Mouse (Mus musculus): Measurements from ENCODE around the gene Gm3233. TPM values are rescaled to one million over a fixed set of nuclear protein-coding genes. Genes with fewer than 3 reads are reported as not detected.
"Not testable (repeated sequence)": the region's sequence is repeated elsewhere in the genome, so short reads cannot be mapped to it uniquely, and the experiment has no call there.

Gene Gm3233
- polyA plus RNA-seq, 1 experiment from 2014 or later = not detected

DNA sequence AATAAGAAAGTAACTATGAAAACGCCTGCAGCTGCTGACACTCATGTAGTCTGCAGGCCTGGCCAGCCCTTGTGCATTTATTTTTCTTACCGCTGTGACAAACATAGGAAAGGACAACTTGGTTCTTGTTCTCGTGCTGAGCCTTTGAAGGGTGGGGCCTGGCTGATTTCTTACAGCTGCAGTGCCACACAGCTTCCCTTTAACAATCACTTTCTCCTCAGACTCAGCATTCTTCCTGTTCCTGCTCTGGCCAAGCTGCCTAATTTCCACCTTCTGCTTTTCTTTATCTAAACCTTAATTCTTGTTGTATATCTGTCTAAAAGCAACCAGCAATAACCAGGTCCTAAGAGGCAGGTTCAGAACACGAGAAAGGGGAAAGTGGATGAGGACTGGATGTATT, 45.7 kb downstream of the Gm3233 start:
- no peak for TF ChIP-seq CTCF (IDR thresholded peaks at IDR 0.05; ENCODE audit: low read depth)
- ATAC-seq (ENCODE audit: insufficient read depth) (no peak), DNase-seq (no peak)
- Histone ChIP-seq H3K27ac (ENCODE audit: low read depth) (no peak overlapping the region), H3K9ac (no peak overlapping the region), H3K4me2 (no peak overlapping the region), H3K4me1 (ENCODE audit: insufficient read depth) (no peaks in the 10 kb centered on the region), H3K27me3 (ENCODE audit: insufficient read depth, low read length) (no peaks in the 10 kb centered on the region), H3K36me3 (ENCODE audit: insufficient read depth) (no peaks in the 10 kb centered on the region), H3K9me3 (ENCODE audit: low read depth, low read length) (no peaks in the 10 kb centered on the region), H3K4me3 (ENCODE audit: low read depth, low read length) (no peak overlapping the region)
- 47% methylated on average over 4 of the region's 4 CpGs for WGBS

DNA sequence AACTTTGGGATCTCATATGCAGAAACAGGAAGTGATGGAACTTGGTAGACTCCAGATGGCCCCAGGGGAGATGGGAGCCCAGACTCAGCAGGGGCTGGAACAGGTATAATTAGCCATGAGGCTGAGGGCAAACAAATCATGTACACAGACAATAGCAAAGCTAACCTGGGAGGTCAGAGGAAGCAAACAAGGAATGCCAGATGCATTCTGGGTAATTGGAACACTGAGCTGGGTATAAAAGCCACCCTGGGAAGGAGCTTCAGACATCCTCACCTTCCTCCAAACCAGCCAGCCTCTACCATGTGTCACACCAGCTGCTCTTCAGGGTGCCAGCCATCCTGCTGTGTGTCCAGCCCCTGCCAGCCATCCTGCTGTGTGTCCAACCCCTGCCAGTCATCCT, 48.3 kb downstream of the Gm3233 start, which contains the start of gene Gm10024:
TSS of gene Gm10024 (plus strand) at position 301 of the 400 bp plus-strand sequence.
- not testable (repeated sequence) for H3K9me3 ChIP-seq (ENCODE audit: low read depth, low read length); H3K27ac ChIP-seq (ENCODE audit: low read depth); ATAC-seq (ENCODE audit: insufficient read depth); H3K4me1 ChIP-seq (ENCODE audit: insufficient read depth); H3K9ac ChIP-seq; H3K4me3 ChIP-seq (ENCODE audit: low read depth, low read length); DNase-seq; H3K4me2 ChIP-seq; H3K36me3 ChIP-seq (ENCODE audit: insufficient read depth); H3K27me3 ChIP-seq (ENCODE audit: insufficient read depth, low read length)

DNA sequence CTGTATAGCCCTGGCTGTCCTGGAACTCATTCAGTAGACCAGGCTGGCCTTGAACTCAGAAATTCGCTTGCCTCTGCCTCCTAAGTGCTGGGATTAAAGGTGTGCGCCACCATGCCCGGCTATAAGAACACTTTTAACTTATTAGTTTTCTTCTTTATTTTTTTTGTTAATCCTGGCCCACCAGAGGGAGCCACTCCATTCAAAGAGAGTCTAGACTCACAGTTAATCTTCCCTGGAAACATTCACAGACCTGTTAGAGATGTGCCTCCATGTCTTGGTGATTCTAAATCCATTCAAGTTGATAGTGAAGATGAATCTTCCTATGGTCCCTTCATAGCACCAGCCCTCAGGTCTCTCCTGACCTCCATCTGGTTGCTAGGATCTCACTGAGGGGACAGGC, 49.7 kb downstream of the Gm3233 start:
- DNase-seq (peak; percentile 39), ATAC-seq (ENCODE audit: insufficient read depth) (no peak)
- H3K4me2 ChIP-seq = no peak overlapping the region
- H3K36me3 ChIP-seq (ENCODE audit: insufficient read depth) = no peaks in the 10 kb centered on the region
- H3K27ac ChIP-seq (ENCODE audit: low read depth) = no peak overlapping the region
- no peaks in the 10 kb centered on the region for H3K4me1 ChIP-seq (ENCODE audit: insufficient read depth)
- TF ChIP-seq CTCF (IDR thresholded peaks at IDR 0.05; ENCODE audit: low read depth) = peak; percentile 21; the same call in 1 of the 2 replicates
- H3K9ac ChIP-seq = no peak overlapping the region
- no peaks in the 10 kb centered on the region for H3K27me3 ChIP-seq (ENCODE audit: insufficient read depth, low read length)
- H3K9me3 ChIP-seq (ENCODE audit: low read depth, low read length) = no peaks in the 10 kb centered on the region
- H3K4me3 ChIP-seq (ENCODE audit: low read depth, low read length) = no peak overlapping the region
- 73% methylated on average over 3 of the region's 3 CpGs for WGBS

Other genes with a start within 250 kb of the Gm3233 start
- gene Fam207a, start 243.9 kb downstream of the Gm3233 start, polyA plus RNA-seq (2014; fragmentation: Nextera tagmentation; extraction: Ambion mirVana) = 38.4 and 43.8 TPM in 2 replicates
- gene Itgb2, start 229.4 kb downstream of the Gm3233 start, polyA plus RNA-seq (2014; fragmentation: Nextera tagmentation; extraction: Ambion mirVana) = 2.0 and 3.0 TPM in 2 replicates
- gene Pttg1ip, start 178.0 kb downstream of the Gm3233 start, polyA plus RNA-seq (2014; fragmentation: Nextera tagmentation; extraction: Ambion mirVana) = 109 and 112 TPM in 2 replicates
- 329 and 337 TPM in 2 replicates for gene Sumo3, start 153.6 kb downstream of the Gm3233 start, polyA plus RNA-seq (2014; fragmentation: Nextera tagmentation; extraction: Ambion mirVana)
- gene Gm49325, start 153.5 kb downstream of the Gm3233 start, polyA plus RNA-seq (2014; fragmentation: Nextera tagmentation; extraction: Ambion mirVana) = 3.0 and 3.5 TPM in 2 replicates
- gene Ube2g2, start 137.4 kb downstream of the Gm3233 start, polyA plus RNA-seq (2014; fragmentation: Nextera tagmentation; extraction: Ambion mirVana) = 47.9 and 50.9 TPM in 2 replicates
- 0.11 and 0.22 TPM in 2 replicates for gene Tspear, start 73.1 kb downstream of the Gm3233 start, polyA plus RNA-seq (2014; fragmentation: Nextera tagmentation; extraction: Ambion mirVana)
- not detected in 2 replicates for gene Gm19402, start 68.9 kb downstream of the Gm3233 start, polyA plus RNA-seq (2014; fragmentation: Nextera tagmentation; extraction: Ambion mirVana)
- not detected in 2 replicates for gene Gm9508, start 62.4 kb downstream of the Gm3233 start, polyA plus RNA-seq (2014; fragmentation: Nextera tagmentation; extraction: Ambion mirVana)
- gene Gm10272, start 53.1 kb downstream of the Gm3233 start, polyA plus RNA-seq (2014; fragmentation: Nextera tagmentation; extraction: Ambion mirVana) = not detected in 2 replicates
- gene Gm10024, start 48.2 kb downstream of the Gm3233 start, polyA plus RNA-seq (2014; fragmentation: Nextera tagmentation; extraction: Ambion mirVana) = not detected in 2 replicates
- not detected in 2 replicates for gene Gm10142, start 43.9 kb downstream of the Gm3233 start, polyA plus RNA-seq (2014; fragmentation: Nextera tagmentation; extraction: Ambion mirVana)
- gene Krtap12-1, start 39.1 kb downstream of the Gm3233 start, polyA plus RNA-seq (2014; fragmentation: Nextera tagmentation; extraction: Ambion mirVana) = not detected in 2 replicates
- gene Gm10100, start 33.2 kb downstream of the Gm3233 start, polyA plus RNA-seq (2014; fragmentation: Nextera tagmentation; extraction: Ambion mirVana) = not detected in 2 replicates
- not detected in 2 replicates for gene Gm18596, start 17.0 kb downstream of the Gm3233 start, polyA plus RNA-seq (2014; fragmentation: Nextera tagmentation; extraction: Ambion mirVana)
- not detected in 2 replicates for gene Gm9736, start 8.3 kb downstream of the Gm3233 start, polyA plus RNA-seq (2014; fragmentation: Nextera tagmentation; extraction: Ambion mirVana)
- gene Gm3238, start 11.6 kb upstream of the Gm3233 start, polyA plus RNA-seq (2014; fragmentation: Nextera tagmentation; extraction: Ambion mirVana) = not detected in 2 replicates
- not detected in 2 replicates for gene Gm7138, start 17.3 kb upstream of the Gm3233 start, polyA plus RNA-seq (2014; fragmentation: Nextera tagmentation; extraction: Ambion mirVana)
- gene Gm3250, start 22.9 kb upstream of the Gm3233 start, polyA plus RNA-seq (2014; fragmentation: Nextera tagmentation; extraction: Ambion mirVana) = not detected in 2 replicates
- gene Gm7137, start 28.5 kb upstream of the Gm3233 start, polyA plus RNA-seq (2014; fragmentation: Nextera tagmentation; extraction: Ambion mirVana) = not detected in 2 replicates
- not detected in 2 replicates for gene Gm9639, start 35.4 kb upstream of the Gm3233 start, polyA plus RNA-seq (2014; fragmentation: Nextera tagmentation; extraction: Ambion mirVana)
- not detected in 2 replicates for gene Gm19668, start 39.5 kb upstream of the Gm3233 start, polyA plus RNA-seq (2014; fragmentation: Nextera tagmentation; extraction: Ambion mirVana)
- not detected in 2 replicates for gene Gm9507, start 52.2 kb upstream of the Gm3233 start, polyA plus RNA-seq (2014; fragmentation: Nextera tagmentation; extraction: Ambion mirVana)
- not detected in 2 replicates for gene Gm2696, start 55.0 kb upstream of the Gm3233 start, polyA plus RNA-seq (2014; fragmentation: Nextera tagmentation; extraction: Ambion mirVana)
- not detected in 2 replicates for gene Krtap10-4, start 67.4 kb upstream of the Gm3233 start, polyA plus RNA-seq (2014; fragmentation: Nextera tagmentation; extraction: Ambion mirVana)
- gene Krtap10-10, start 76.3 kb upstream of the Gm3233 start, polyA plus RNA-seq (2014; fragmentation: Nextera tagmentation; extraction: Ambion mirVana) = not detected in 2 replicates
- gene Gm36176, start 87.1 kb upstream of the Gm3233 start, polyA plus RNA-seq (2014; fragmentation: Nextera tagmentation; extraction: Ambion mirVana) = not detected in 2 replicates
- gene Gm10318, start 93.2 kb upstream of the Gm3233 start, polyA plus RNA-seq (2014; fragmentation: Nextera tagmentation; extraction: Ambion mirVana) = not detected in 2 replicates
- not detected in 2 replicates for gene Gm3285, start 102.3 kb upstream of the Gm3233 start, polyA plus RNA-seq (2014; fragmentation: Nextera tagmentation; extraction: Ambion mirVana)
- gene Lrrc3, start 142.9 kb upstream of the Gm3233 start, polyA plus RNA-seq (2014; fragmentation: Nextera tagmentation; extraction: Ambion mirVana) = 3.4 and 4.2 TPM in 2 replicates
- gene Trpm2, start 210.9 kb upstream of the Gm3233 start, polyA plus RNA-seq (2014; fragmentation: Nextera tagmentation; extraction: Ambion mirVana) = 0.09 and 0.63 TPM in 2 replicates
- gene 1810043G02Rik, start 218.8 kb upstream of the Gm3233 start, polyA plus RNA-seq (2014; fragmentation: Nextera tagmentation; extraction: Ambion mirVana) = 24.6 and 28.1 TPM in 2 replicates

Measured in lung, embryonic 14.5 days (tissue).